Mouse (Mus musculus): ENCODE data around the gene Hipk3.

The Hipk3 gene

GRCm38 (mm10) chr2:104410963-104411545 lies 83.2 kb downstream of the Hipk3 start, which contains the start of gene D430041D05Rik:
Gene D430041D05Rik (minus strand): TSS chr2:104411013.
- no peak for DNase-seq

- DNase-seq, result peak; percentile 48 to 68
These were observed 84.1 kb downstream of the Hipk3 start for GRCm38 (mm10) chr2:104409851-104410821.

DNA sequence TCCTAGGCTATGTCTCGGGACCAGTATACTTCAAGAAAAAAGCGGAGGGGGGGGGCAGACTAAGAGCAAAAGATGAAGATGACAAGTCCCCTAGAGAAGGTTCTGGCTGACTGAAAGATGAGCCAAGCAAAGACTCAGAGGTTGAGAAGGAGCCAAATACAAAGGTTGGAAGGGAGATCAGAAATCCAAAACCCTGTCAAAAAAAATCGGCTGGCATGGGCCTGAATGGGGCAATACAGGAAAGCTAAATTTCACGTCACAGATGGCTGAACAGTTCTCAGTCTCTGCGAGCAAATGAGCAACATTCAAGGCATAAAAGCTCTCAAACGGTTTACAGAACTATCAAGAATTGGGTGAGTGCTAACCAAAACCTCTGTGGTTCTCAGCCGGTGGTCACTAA lies 85.9 kb downstream of the Hipk3 start:
- no peak for DNase-seq

- DNase-seq, result no peak
These were observed 86.3 kb downstream of the Hipk3 start for GRCm38 (mm10) chr2:104407913-104408312.

- DNase-seq, result no peak
These were observed 90.2 kb downstream of the Hipk3 start for GRCm38 (mm10) chr2:104404036-104404435.

- DNase-seq, result no peak
These were observed 95.5 kb downstream of the Hipk3 start for GRCm38 (mm10) chr2:104398651-104399290.

DNA sequence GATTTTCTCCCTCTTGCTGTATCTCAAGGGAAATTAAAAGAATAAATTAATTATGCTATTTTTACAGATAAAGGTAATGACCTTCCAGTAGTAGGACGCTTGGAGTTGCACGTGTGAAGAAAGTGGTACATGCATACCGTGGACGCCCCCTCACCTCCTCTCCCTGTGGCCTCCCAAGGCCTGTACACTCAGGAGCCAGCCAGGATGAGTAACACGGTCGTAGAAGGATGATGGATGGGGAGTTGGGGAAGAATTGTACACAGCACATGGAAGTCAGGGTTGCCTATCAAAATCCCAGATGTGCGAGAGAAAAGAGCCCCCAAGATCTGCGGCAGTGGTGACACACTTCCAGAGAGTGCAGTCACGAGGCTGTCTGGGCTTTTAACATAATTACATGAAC lies 98.3 kb downstream of the Hipk3 start:
- no peak for DNase-seq

- no peak for DNase-seq
These were observed 99.5 kb downstream of the Hipk3 start for GRCm38 (mm10) chr2:104394769-104395168.

DNA sequence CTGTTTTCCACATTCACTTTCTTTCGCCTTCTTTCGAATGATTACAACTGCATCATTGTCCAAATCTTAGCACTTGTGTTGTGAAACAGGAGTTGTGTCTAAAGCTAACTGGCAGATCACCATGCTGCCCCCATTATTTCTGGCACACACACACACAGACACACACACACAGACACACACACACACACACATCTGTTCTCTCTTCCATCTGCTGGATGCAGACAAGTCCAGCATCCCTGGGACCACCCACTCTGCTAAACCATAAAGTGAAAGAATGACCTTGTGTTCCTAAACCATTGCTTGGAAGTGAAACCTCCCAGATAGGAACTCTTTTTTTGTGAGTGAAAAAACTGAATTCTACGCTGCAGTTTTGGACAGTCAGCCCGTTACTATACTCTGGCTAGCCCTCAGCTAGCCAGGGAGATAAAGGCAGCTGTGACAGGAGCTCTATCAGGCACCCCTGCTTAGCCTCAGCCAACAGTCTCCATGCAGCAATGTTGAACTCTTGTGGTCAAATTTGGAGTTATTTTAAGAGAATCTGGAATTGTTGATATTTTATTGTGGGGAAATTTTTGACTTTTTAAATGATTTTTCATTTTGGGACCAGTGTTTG lies 101.4 kb downstream of the Hipk3 start:
- DNase-seq, result no peak

GRCm38 (mm10) chr2:104389231-104389630 lies 105.0 kb downstream of the Hipk3 start:
- no peak for DNase-seq

DNA sequence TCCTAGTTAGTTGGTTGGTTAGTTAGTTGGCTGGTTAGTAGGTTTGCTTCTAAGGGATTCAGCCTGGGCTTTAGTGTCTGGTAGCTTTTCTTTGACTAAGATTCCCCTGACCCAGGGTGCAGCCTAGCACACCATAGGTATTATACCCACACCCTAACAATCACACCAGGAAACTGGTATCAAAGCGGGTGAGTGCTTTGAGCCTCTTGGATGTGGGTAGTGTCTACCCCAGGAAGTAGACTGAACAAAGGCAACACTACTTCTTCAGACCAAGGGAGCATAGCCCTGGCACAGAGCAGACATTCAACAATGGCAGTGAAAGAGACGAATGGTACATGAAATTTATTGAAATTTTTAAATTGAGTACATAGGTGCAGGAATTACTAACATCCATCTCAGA lies 108.3 kb downstream of the Hipk3 start:
- no peak for DNase-seq

- DNase-seq, result no peak
These were observed 110.7 kb downstream of the Hipk3 start for GRCm38 (mm10) chr2:104383589-104383988.

DNA sequence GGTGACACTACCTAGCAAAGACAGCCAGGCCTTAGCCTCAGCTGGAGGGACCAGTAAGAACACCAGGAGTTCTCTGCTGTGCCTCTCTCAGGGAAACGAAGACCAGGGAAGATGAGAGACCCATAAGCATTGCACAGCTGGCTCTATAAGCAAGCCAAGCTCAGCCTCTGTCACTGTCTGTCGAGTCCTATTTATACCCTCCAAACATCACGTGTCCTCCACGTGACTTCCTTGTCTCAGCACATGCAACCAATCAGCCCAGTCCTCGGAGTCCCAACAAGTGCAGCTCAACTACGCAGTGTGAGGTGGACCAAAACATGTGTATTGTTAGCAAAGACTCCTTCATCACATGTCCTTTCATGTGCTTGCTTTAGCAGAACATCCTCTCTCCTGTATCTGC lies 111.4 kb downstream of the Hipk3 start:
- no peak for DNase-seq

GRCm38 (mm10) chr2:104379304-104379703 lies 114.9 kb downstream of the Hipk3 start:
- no peak for DNase-seq

DNA sequence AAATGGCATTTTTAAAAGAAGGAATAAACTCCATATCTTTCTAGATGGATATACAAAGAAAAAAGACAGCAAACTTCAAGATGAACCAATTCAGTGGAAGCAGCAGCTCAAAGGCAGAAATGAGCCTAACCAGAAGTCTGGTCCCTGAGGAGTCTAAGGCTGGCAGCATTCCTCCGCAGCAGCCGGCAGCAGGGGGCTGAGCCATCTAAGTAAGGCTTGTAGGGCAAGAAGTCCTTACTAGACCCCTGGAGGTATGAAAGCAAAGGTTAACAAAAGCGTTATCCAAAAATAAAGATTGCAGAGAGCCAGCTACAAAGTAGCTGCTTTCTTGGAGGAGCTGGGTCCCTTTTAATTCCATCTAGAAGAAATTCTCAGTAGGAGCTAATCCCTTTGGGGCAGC lies 115.5 kb downstream of the Hipk3 start:
- DNase-seq, result no peak

DNA sequence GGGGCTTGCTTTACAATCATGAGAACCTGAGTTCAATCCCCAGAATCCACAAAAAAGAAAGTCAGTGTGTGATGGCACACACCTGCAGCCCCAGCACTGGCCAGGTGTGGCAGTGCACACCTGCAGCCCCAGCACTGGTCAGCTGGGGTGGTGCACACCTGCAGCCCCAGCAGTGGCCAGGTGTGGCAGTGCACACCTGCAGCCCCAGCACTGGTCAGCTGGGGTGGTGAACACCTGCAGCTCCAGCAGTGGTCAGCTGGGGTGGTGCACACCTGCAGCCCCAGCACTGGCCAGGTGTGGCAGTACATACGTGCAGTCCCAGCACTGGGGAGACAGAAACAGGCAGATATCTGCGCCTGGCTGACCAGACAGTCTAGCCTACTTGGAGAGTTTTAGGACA lies 116.3 kb downstream of the Hipk3 start:
- peak; percentile 46 to 60 for DNase-seq
